Mouse (Mus musculus): Measurements from ENCODE around the gene Tnfrsf14. TPM values are rescaled to one million over a fixed set of nuclear protein-coding genes. Genes with fewer than 3 reads are reported as not detected.

Gene Tnfrsf14
- polyA plus RNA-seq, 1 experiment = 1.8 TPM

DNA sequence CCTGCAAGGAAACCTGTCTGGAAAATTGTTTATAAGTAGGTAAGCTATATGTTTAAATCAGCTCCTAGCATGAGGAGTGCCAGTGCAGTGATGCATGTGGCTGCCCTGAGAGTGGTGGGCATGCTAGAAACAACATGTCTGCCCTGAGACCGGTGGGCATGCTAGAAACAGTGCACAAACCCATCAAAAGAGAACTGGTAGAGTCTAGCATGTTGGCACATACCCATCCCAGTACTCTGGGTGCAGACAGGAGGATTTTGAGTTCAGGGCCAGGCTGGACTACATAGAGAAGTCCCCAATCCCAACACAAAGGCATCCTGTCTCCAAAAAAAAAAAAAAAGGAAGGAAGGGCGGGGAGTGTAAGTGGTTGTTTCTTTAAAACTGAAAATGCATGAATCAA lies 6.4 kb upstream of the Tnfrsf14 start:
- no peak for DNase-seq (ENCODE audit: low read depth)
- TF ChIP-seq CTCF (IDR thresholded peaks at IDR 0.05; ENCODE audit: borderline replicate concordance, extremely low read depth, insufficient read depth, insufficient read length) (no peak), POLR2A (IDR thresholded peaks at IDR 0.05; ENCODE audit: borderline replicate concordance, extremely low read depth, insufficient read depth, insufficient read length, poor library complexity, severe bottlenecking) (no peak)

DNA sequence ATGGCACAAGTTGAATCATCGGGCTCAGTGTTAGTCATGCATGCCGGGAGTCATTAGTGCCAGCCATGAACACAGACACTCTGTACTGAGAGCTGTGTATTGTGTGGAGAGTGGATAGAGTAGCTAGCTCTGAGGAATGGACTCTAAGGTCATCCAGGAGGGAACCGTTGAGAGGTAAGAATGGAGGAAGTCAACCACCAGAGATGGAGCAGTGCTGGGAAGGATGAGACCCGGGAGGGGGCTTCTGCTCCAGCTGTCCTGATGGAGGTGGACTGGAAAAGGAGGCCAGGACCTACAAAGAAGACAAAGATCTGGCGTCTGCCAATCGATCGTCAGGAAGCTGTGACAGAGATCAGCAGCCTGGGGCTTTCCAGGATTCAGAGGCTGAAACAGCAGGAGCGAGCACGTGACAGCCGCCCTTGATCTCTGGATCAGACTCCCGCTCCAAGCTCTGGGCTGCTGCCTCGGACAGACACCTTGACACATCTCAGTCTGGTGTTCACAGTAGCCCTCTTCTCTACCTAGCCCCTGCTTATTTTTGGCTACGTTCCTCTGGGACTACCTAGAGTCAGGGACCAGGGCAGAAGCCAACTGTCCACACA lies 5.0 kb upstream of the Tnfrsf14 start:
- DNase-seq (ENCODE audit: low read depth) = no peak
- TF ChIP-seq POLR2A (IDR thresholded peaks at IDR 0.05; ENCODE audit: borderline replicate concordance, extremely low read depth, insufficient read depth, insufficient read length, poor library complexity, severe bottlenecking) (no peak), CTCF (IDR thresholded peaks at IDR 0.05; ENCODE audit: borderline replicate concordance, extremely low read depth, insufficient read depth, insufficient read length) (no peak)

- no peak for TF ChIP-seq CTCF (IDR thresholded peaks at IDR 0.05; ENCODE audit: borderline replicate concordance, extremely low read depth, insufficient read depth, insufficient read length)
- no peak for TF ChIP-seq POLR2A (IDR thresholded peaks at IDR 0.05; ENCODE audit: borderline replicate concordance, extremely low read depth, insufficient read depth, insufficient read length, poor library complexity, severe bottlenecking)
- DNase-seq (ENCODE audit: low read depth) = no peak
These were observed 811 bp upstream of the Tnfrsf14 start for GRCm38 (mm10) chr4:154929088-154929660.

- DNase-seq (ENCODE audit: low read depth) = no peak
- TF ChIP-seq CTCF (IDR thresholded peaks at IDR 0.05; ENCODE audit: borderline replicate concordance, extremely low read depth, insufficient read depth, insufficient read length) = no peak
- TF ChIP-seq POLR2A (IDR thresholded peaks at IDR 0.05; ENCODE audit: borderline replicate concordance, extremely low read depth, insufficient read depth, insufficient read length, poor library complexity, severe bottlenecking) = no peak
These were observed 445 bp downstream of the Tnfrsf14 start for GRCm38 (mm10) chr4:154927899-154928337.

DNA sequence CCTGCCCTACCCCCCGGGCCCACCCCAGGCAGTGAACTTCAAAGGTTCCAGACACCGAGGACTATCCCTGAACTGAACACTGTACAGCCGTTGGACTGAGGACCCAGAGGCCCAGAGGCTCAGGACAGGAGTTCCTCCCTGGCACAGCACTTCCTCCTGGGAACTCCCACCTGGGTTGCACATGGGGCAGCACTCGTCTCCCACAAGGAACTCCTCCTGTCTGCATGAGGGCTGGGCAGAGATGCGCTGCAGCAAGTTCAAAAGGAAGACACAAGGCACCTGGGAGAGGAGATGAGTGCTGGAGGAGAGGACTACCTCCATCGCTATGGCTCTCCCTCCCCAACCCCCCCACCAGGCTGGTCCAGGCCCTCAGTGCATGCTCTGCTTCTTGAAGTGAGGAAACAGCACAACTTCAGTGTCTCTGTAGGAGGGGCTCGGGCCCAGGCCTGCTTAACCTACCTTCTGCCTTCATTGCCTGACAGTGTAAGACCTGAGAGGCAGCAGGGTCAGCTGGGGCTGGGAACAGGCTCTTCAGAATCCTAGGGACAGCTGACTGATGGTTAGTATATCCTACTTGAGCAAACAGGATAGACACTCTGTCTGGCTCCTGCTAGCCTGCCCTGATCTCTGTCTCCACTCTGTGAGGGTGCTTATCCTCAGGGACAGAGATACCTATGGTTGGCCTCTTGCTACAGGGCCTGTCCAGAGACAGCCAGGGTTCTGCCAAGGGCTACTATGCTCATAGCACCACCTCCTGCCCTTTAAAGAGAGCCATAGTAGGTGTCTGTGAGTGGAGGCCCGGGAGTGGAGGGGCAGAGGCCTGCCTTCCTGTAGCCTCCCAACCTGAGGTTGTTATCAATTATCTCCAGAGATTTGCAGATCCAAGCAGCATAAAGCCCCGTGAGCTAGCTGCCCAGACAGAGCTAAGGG lies 1.1 kb downstream of the Tnfrsf14 start:
- no peak for DNase-seq (ENCODE audit: low read depth)

DNA sequence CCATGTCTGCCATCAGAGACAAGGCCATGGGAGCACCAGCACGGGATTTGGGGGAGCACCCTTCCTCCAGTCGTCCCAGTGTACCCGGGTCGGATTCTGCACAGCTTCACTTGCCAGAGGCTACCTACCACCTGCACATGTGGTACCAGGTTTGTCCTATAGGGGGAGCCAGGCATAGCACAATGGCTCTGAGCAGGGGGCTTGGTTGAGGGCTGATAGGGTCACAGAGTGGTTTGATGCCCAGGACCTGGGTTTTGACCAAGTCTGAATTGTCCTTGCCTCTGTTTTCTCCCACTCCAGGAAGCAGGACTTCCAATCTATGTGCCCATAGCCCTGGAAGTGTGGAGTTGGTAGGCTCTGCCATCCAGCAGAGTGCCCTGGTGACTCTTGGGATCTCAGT lies 3.0 kb downstream of the Tnfrsf14 start:
- TF ChIP-seq CTCF (IDR thresholded peaks at IDR 0.05; ENCODE audit: borderline replicate concordance, extremely low read depth, insufficient read depth, insufficient read length) (peak; percentile 39; the same call in 1 of the 2 replicates), POLR2A (IDR thresholded peaks at IDR 0.05; ENCODE audit: borderline replicate concordance, extremely low read depth, insufficient read depth, insufficient read length, poor library complexity, severe bottlenecking) (no peak)
- no peak for DNase-seq (ENCODE audit: low read depth)

More for the DNA sequence above, 1.1 kb downstream of the Tnfrsf14 start:
- TF ChIP-seq CTCF (IDR thresholded peaks at IDR 0.05; ENCODE audit: borderline replicate concordance, extremely low read depth, insufficient read depth, insufficient read length) = no peak
- no peak for TF ChIP-seq POLR2A (IDR thresholded peaks at IDR 0.05; ENCODE audit: borderline replicate concordance, extremely low read depth, insufficient read depth, insufficient read length, poor library complexity, severe bottlenecking)

DNA sequence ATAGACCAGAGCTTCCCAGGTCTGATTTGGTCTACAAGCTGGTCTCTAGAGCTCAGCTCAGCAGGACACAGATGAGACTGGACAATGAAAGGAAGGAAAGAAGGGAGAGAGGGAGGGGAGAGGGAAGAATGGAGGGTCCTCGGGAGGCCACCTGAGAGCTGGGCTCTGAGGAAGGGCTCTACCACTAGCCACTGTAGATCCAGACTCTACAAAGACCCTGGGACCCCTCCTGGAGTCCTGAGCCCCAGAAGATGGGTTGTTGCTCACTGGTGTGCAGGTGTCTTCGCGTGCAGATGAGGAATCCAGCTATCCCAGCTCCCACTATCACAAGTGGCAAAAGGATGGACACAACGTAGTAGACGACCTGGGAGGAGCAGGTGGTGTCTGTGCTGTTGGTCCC lies 5.4 kb downstream of the Tnfrsf14 start:
- DNase-seq (ENCODE audit: low read depth) = no peak

GRCm38 (mm10) chr4:154922291-154922690 lies 6.1 kb downstream of the Tnfrsf14 start:
- TF ChIP-seq CTCF (IDR thresholded peaks at IDR 0.05; ENCODE audit: borderline replicate concordance, extremely low read depth, insufficient read depth, insufficient read length) = no peak
- TF ChIP-seq POLR2A (IDR thresholded peaks at IDR 0.05; ENCODE audit: borderline replicate concordance, extremely low read depth, insufficient read depth, insufficient read length, poor library complexity, severe bottlenecking) = no peak
- no peak for DNase-seq (ENCODE audit: low read depth)

More for the DNA sequence above, 5.4 kb downstream of the Tnfrsf14 start:
- TF ChIP-seq CTCF (IDR thresholded peaks at IDR 0.05; ENCODE audit: borderline replicate concordance, extremely low read depth, insufficient read depth, insufficient read length) (no peak), POLR2A (IDR thresholded peaks at IDR 0.05; ENCODE audit: borderline replicate concordance, extremely low read depth, insufficient read depth, insufficient read length, poor library complexity, severe bottlenecking) (no peak)

GRCm38 (mm10) chr4:154916662-154917061 lies 11.7 kb downstream of the Tnfrsf14 start:
- no peak for DNase-seq (ENCODE audit: low read depth)
- TF ChIP-seq POLR2A (IDR thresholded peaks at IDR 0.05; ENCODE audit: borderline replicate concordance, extremely low read depth, insufficient read depth, insufficient read length, poor library complexity, severe bottlenecking) (no peak), CTCF (IDR thresholded peaks at IDR 0.05; ENCODE audit: borderline replicate concordance, extremely low read depth, insufficient read depth, insufficient read length) (no peak)

- TF ChIP-seq CTCF (IDR thresholded peaks at IDR 0.05; ENCODE audit: borderline replicate concordance, extremely low read depth, insufficient read depth, insufficient read length) (no peak), POLR2A (IDR thresholded peaks at IDR 0.05; ENCODE audit: borderline replicate concordance, extremely low read depth, insufficient read depth, insufficient read length, poor library complexity, severe bottlenecking) (no peak)
- no peak for DNase-seq (ENCODE audit: low read depth)
These were observed 13.1 kb downstream of the Tnfrsf14 start for GRCm38 (mm10) chr4:154915286-154915685.

DNA sequence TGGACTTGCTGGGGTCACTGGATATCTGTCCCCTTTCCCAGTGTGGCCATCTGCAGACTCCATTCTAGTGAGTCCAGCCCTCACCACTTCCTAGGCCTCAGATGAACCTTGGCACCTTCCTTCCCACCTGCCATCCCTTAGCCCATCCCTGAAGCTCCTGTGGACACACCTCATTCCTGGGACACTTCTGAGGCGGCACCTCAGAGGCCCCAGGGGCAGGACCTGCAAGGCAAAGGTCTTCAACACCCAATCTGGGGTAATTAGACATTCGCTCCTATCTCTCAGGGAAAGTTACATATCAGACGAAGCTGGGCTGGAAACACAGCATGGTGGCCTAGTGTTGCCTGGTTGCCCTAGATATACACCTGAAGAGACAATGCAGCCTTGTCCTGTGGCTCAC lies 13.7 kb downstream of the Tnfrsf14 start:
- no peak for TF ChIP-seq CTCF (IDR thresholded peaks at IDR 0.05; ENCODE audit: borderline replicate concordance, extremely low read depth, insufficient read depth, insufficient read length)
- no peak for TF ChIP-seq POLR2A (IDR thresholded peaks at IDR 0.05; ENCODE audit: borderline replicate concordance, extremely low read depth, insufficient read depth, insufficient read length, poor library complexity, severe bottlenecking)

More for the DNA sequence above, 13.7 kb downstream of the Tnfrsf14 start:
- no peak for DNase-seq (ENCODE audit: low read depth)

All from brain, embryonic 14.5 days (tissue).